Mouse (Mus musculus) liver, adult 2 months (tissue): ENCODE data around the gene Slc28a2.

Source experiments
- CTCF ChIP-seq: fragments of 200-500 bp; IDR thresholded peaks from 2 replicates; pipeline ENCODE4 v1.5.1; 2011; ENCODE audit warnings: low read depth, low read length, control low read depth
- POLR2A ChIP-seq: fragments of 200-500 bp; IDR thresholded peaks from 2 replicates; pipeline ENCODE4 v1.6.1; 2011; ENCODE audit warnings: low read length, control low read depth; ENCODE audit not compliant: insufficient read depth; ENCODE audit errors: extremely low read depth

DNA sequence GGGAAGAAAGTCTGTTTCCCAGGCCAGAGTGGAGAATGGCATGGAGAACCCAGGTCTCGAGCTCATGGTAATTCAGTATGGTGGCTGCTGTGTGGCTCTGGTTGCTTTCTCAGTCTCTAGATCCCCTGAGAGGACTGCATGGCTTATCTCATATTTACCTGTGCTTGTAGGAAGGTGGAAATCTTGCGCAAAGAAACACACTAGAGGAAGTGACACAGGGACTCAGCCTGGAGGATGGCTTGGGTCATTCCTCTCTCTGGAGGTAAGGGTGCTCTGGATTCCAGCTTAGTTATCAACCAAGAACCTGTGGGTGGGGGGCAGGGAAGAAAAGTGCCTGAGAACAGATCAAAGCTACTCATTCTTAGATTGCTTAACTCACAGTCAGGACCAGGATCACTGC, 60.4 kb downstream of the Slc28a2 start:
- no peak for TF ChIP-seq POLR2A
- TF ChIP-seq CTCF: no peak
